Mouse (Mus musculus) liver, embryonic 12.5 days (tissue): ENCODE data around the gene Wasf2. TPM values are rescaled to one million over a fixed set of nuclear protein-coding genes. Genes with fewer than 3 reads are reported as not detected.

Source experiments
- ATAC-seq: fragments of 200-750 bp; cut with Nextera tagmentation; 2 replicates; pipeline ENCODE4 v1.8.0; 2017; ENCODE audit warnings: moderate number of reproducible peaks, mild to moderate bottlenecking, moderate library complexity
- H3K27ac ChIP-seq: fragments of 300-500 bp; sonication (generic); 2 replicates; pipeline ENCODE4 v1.5.1; 2016; ENCODE audit warnings: mild to moderate bottlenecking
- H3K27me3 ChIP-seq: fragments of 300-500 bp; sonication (generic); replicated peaks from 2 replicates; pipeline ENCODE4 v1.6.1; 2016; ENCODE audit warnings: mild to moderate bottlenecking, moderate library complexity
- H3K36me3 ChIP-seq: fragments of 300-500 bp; sonication (generic); 2 replicates; pipeline ENCODE4 v1.6.1; 2016; ENCODE audit warnings: mild to moderate bottlenecking, moderate library complexity
- H3K4me1 ChIP-seq: fragments of 300-500 bp; sonication (generic); 2 replicates; pipeline ENCODE4 v1.6.1; 2016
- H3K4me2 ChIP-seq: fragments of 300-500 bp; sonication (generic); 2 replicates; pipeline ENCODE4 v1.6.1; 2016; ENCODE audit warnings: mild to moderate bottlenecking, moderate library complexity
- H3K4me3 ChIP-seq: fragments of 300-500 bp; sonication (generic); 2 replicates; pipeline ENCODE4 v1.5.1; 2016; ENCODE audit warnings: mild to moderate bottlenecking, moderate library complexity
- H3K9ac ChIP-seq: fragments of 300-500 bp; sonication (generic); 2 replicates; pipeline ENCODE4 v1.6.1; 2016; ENCODE audit warnings: mild to moderate bottlenecking, moderate library complexity
- H3K9me3 ChIP-seq: fragments of 300-500 bp; sonication (generic); replicated peaks from 2 replicates; pipeline ENCODE4 v1.6.1; 2016; ENCODE audit warnings: mild to moderate bottlenecking, moderate library complexity
- WGBS: fragments of 180-500 bp; shearing (Covaris S2); methylation state at CpG from one replicate; pipeline ENCODE4 v1.1.7; 2016; ENCODE audit not compliant: insufficient replicate concordance; 5-methylcytosine and 5-hydroxymethylcytosine counted together
- polyA plus RNA-seq: library from polyadenylated mRNA; unstranded; fragments of >200 nt; fragmentation: Nextera tagmentation; extraction: Ambion mirVana; gene quantifications from 2 replicates; pipeline ENCODE4 v1.2.1, GENCODE M21; 2016

Wasf2 gene
- polyA plus RNA-seq, 1 experiment from 2014 or later: 35.9 TPM

GRCm38 (mm10) chr4:133116756-133117470 is 13.4 kb upstream of the Wasf2 start:
- no peaks in the 10 kb centered on the region for H3K36me3 ChIP-seq
- WGBS: 54% methylated on average over 3 of the region's 3 CpGs
- no peak overlapping the region for H3K4me3 ChIP-seq
- peaks cover 24% of the 10 kb centered on the region for H3K4me1 ChIP-seq
- no peak for ATAC-seq
- H3K27ac ChIP-seq: peak overlapping the region; percentile 80
- no peaks in the 10 kb centered on the region for H3K9me3 ChIP-seq
- H3K4me2 ChIP-seq: peak overlapping the region; percentile 27; the same call in 1 of the 2 replicates
- H3K9ac ChIP-seq: no peak overlapping the region
- no peaks in the 10 kb centered on the region; the same call in 1 of the 2 replicates for H3K27me3 ChIP-seq

DNA sequence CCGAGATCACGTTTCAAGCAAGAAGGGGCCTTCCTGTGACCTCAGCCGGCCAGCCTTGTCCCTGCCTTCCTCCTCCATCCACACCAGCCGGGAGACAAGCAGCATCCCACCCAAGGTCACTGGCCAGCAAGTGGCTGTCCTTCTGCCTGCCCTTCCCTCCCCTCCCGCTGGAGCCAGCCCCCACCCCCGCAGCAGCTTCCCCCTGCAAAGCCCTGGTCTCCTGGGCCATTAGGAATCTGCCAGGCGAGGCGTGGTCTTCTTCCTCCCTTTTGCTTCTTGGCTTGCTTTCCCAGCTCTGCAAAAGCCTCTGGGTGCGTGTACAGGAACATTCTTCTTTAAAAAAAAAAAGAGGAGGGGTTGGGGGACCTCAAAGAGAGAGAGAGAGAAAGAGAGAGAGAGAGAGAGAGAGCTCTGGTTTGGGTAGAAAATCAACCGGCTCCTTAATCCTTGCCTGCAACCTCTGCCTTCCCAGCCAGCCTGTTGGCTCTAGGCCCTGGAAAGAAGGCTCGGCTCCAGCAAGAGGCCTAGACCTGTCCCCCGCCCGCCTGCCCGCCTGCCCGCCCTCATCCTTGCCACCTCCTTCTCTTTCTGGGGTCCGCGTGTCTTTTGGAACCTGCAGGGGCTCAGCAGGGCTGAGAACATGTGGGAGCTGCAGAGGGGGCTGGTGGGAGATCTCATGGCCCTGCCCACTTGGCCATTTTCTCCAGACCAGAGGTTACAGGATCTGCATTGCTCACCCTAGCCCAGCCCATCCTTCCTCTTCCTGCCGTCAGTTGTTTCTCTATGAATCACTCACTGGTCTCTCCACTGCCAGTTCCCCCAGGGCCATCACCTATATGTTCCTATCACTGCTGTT is 12.5 kb upstream of the Wasf2 start:
- H3K9me3 ChIP-seq: no peaks in the 10 kb centered on the region
- H3K27me3 ChIP-seq: no peaks in the 10 kb centered on the region; the same call in 1 of the 2 replicates
- 33% methylated on average over 18 of the region's 18 CpGs for WGBS
- ATAC-seq: 0 out of 2 replicates have a peak, but pooled peaks have one; percentile 22
- H3K9ac ChIP-seq: peak overlapping the region; percentile 6; the same call in 1 of the 2 replicates
- H3K36me3 ChIP-seq: no peaks in the 10 kb centered on the region
- H3K4me2 ChIP-seq: peak overlapping the region; percentile 27
- peaks cover 31% of the 10 kb centered on the region for H3K4me1 ChIP-seq
- no peak overlapping the region for H3K4me3 ChIP-seq
- H3K27ac ChIP-seq: peak overlapping the region; percentile 80

DNA sequence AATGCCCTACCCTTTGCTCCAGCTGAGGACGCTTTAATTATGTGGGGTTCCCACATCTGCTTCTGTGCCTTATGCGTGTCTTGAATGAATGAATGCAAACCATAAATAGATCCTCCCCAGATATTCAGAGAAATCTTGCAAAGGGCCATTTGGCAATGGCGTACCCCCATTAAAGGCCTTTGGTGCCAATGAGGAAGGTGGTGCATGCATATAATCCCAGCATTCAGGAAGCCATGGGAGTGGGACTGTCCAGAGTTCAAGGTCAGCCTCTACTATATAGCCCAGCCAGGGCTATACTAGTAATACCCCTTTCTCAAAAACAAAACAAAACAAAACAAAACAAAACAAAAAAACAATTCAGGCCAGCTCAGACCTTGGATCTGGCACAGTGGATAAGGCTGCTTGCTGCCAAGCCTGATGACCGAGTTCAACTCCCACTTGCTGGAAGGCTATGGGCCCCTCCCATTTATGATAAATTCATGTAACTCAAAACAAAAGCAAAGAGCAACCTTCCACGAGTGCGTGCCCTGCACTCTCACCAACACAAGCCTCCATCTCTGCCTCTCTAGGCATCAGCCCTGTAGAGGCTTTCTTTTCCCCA is 11.4 kb upstream of the Wasf2 start:
- Histone ChIP-seq H3K36me3 (no peaks in the 10 kb centered on the region), H3K9ac (no peak overlapping the region), H3K4me2 (no peak overlapping the region), H3K4me1 (peaks cover 31% of the 10 kb centered on the region), H3K27ac (no peak overlapping the region), H3K27me3 (no peaks in the 10 kb centered on the region; the same call in 1 of the 2 replicates), H3K4me3 (no peak overlapping the region), H3K9me3 (no peaks in the 10 kb centered on the region)
- 66% methylated on average over 6 of the region's 6 CpGs for WGBS
- peak; percentile 42; the same call in 1 of the 2 replicates for ATAC-seq

DNA sequence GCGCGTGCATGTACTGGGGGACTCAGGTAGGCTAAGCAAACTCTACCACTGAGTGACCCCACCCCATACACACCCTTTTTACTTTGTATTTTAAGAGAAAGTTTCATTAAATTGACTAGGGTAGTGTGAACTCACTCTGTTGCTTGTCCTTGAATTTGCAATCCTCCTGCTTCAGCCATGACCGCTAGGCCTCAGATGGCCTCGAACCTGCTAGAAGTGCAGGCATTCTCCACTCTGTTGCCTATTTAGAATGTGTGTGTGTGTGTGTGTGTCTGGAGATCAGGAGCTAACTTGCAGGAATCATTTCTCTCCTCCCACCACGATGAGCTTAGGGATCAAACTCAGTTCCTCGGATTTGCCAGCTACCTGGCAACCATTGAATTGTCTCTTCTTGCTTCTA is 10.7 kb upstream of the Wasf2 start:
- Histone ChIP-seq H3K27ac (no peak overlapping the region), H3K4me2 (no peak overlapping the region), H3K4me3 (no peak overlapping the region), H3K4me1 (peaks cover 31% of the 10 kb centered on the region), H3K36me3 (no peaks in the 10 kb centered on the region), H3K9ac (no peak overlapping the region), H3K9me3 (0 out of 2 replicates have a peak, but pooled peaks cover 4% of the 10 kb centered on the region), H3K27me3 (no peaks in the 10 kb centered on the region; the same call in 1 of the 2 replicates)
- ATAC-seq: no peak
- WGBS: 85% methylated on average over 6 of the region's 6 CpGs

DNA sequence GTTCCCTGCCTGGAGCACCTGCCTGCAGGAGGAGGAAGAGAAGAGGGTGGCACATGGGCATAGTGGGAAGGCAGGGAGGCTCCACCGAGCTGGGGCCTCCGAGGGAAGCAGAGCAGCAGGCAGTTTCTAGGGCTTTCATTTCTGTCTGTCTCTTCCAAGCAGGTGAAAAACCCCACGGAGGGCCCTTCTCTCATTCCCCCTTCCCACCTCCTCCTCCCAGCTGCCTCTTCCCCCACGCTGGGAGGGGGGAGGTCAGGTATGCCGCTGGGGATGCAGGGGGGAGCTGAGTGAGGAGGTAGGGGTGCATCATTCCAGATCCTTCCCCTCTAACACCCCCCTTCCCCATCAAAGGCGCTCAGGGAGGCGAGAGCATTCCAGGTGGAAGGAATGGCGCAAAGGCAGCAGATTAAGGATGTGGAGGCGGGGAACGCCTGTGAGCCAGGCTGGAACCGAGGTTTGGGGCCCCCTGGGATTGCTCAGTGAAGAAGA is 9.4 kb upstream of the Wasf2 start:
- Histone ChIP-seq H3K36me3 (no peaks in the 10 kb centered on the region), H3K27ac (no peak overlapping the region), H3K9ac (no peak overlapping the region), H3K27me3 (no peaks in the 10 kb centered on the region; the same call in 1 of the 2 replicates), H3K9me3 (0 out of 2 replicates have a peak, but pooled peaks cover 4% of the 10 kb centered on the region), H3K4me1 (peaks cover 31% of the 10 kb centered on the region), H3K4me2 (no peak overlapping the region), H3K4me3 (no peak overlapping the region)
- 31% methylated on average over 11 of the region's 11 CpGs for WGBS
- no peak for ATAC-seq

GRCm38 (mm10) chr4:133121416-133121815 is 8.9 kb upstream of the Wasf2 start:
- no peak overlapping the region for H3K4me3 ChIP-seq
- WGBS: 50% methylated on average over 1 of the region's 1 CpGs
- no peak overlapping the region for H3K4me2 ChIP-seq
- no peak overlapping the region for H3K9ac ChIP-seq
- ATAC-seq: no peak
- no peaks in the 10 kb centered on the region for H3K36me3 ChIP-seq
- H3K9me3 ChIP-seq: 0 out of 2 replicates have a peak, but pooled peaks cover 4% of the 10 kb centered on the region
- H3K4me1 ChIP-seq: peaks cover 31% of the 10 kb centered on the region
- no peak overlapping the region for H3K27ac ChIP-seq
- H3K27me3 ChIP-seq: no peaks in the 10 kb centered on the region; the same call in 1 of the 2 replicates

DNA sequence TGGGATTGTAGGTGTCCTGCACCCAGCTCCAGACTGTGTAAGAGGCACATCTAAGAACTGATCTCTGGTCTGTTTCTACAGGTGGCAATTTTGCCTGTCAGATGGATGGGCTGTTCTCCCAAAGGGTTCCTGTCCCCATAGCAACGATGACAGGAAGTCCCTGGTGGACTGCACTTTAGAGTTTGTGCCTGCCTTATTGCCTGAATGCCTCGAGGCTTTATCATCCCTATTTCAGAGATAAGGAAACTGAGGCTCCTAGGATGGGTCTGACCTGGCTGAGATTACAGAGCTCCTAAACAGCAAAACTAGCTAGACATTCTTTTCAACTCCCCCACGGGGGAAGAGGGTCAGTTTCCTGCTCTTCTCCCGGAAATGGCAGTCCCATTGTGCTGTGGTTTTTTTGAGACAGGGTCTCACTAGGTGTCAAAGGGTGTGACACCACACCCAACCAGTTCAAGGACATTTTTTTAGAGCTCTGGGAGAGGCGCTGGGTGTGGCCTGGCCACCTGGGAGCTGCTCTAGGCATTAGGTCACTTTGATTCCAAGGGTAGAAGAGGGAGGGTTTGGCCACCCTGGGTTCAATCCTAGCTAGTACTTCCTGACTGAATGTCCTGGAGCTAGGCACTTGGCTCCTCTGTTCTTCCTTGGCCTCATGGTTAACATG is 8.2 kb upstream of the Wasf2 start:
- Histone ChIP-seq H3K27ac (no peak overlapping the region), H3K36me3 (no peaks in the 10 kb centered on the region), H3K4me1 (peaks cover 28% of the 10 kb centered on the region), H3K9ac (no peak overlapping the region), H3K4me2 (no peak overlapping the region), H3K9me3 (0 out of 2 replicates have a peak, but pooled peaks cover 4% of the 10 kb centered on the region), H3K27me3 (no peaks in the 10 kb centered on the region; the same call in 1 of the 2 replicates), H3K4me3 (no peak overlapping the region)
- WGBS: 6% methylated on average over 5 of the region's 5 CpGs
- ATAC-seq: no peak

DNA sequence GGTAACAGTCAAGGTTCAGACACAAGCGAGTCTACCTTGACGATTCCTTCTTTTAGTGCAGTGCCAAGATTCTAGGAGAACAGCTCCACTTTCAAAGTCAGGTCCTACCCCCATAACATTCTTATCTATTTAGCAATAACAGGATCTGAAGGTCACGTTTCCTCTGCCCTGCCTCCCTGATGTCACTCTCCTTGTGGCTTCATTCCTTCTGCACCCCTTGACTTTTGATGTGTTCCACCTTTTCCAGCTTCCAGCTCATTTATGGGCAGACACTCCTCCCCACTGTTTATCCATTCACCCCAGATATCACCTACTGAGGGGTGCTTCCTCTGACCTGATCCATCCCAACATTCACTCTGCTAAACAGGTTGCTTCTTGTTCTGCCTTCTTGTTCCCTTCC is 3.2 kb upstream of the Wasf2 start:
- H3K9me3 ChIP-seq: 0 out of 2 replicates have a peak, but pooled peaks cover 4% of the 10 kb centered on the region
- H3K4me3 ChIP-seq: no peak overlapping the region
- peaks cover 32% of the 10 kb centered on the region for H3K4me1 ChIP-seq
- no peak overlapping the region for H3K4me2 ChIP-seq
- 56% methylated on average over 3 of the region's 3 CpGs for WGBS
- H3K36me3 ChIP-seq: no peaks in the 10 kb centered on the region
- no peaks in the 10 kb centered on the region for H3K27me3 ChIP-seq
- no peak for ATAC-seq
- H3K27ac ChIP-seq: no peak overlapping the region
- H3K9ac ChIP-seq: no peak overlapping the region

GRCm38 (mm10) chr4:133127894-133128293 is 2.4 kb upstream of the Wasf2 start:
- peaks cover 34% of the 10 kb centered on the region for H3K4me1 ChIP-seq
- H3K36me3 ChIP-seq: no peaks in the 10 kb centered on the region
- no peak overlapping the region for H3K4me2 ChIP-seq
- no peak overlapping the region for H3K9ac ChIP-seq
- no peak for ATAC-seq
- H3K9me3 ChIP-seq: 0 out of 2 replicates have a peak, but pooled peaks cover 4% of the 10 kb centered on the region
- no peak overlapping the region for H3K4me3 ChIP-seq
- H3K27ac ChIP-seq: no peak overlapping the region
- WGBS: 79% methylated on average over 4 of the region's 4 CpGs
- H3K27me3 ChIP-seq: no peaks in the 10 kb centered on the region

- 62% methylated on average over 11 of the region's 11 CpGs for WGBS
- Histone ChIP-seq H3K4me2 (peak overlapping the region; percentile 78), H3K36me3 (peaks cover 8% of the 10 kb centered on the region), H3K4me3 (peak overlapping the region; percentile 95), H3K9ac (peak overlapping the region; percentile 73), H3K27ac (peak overlapping the region; percentile 79), H3K4me1 (peaks cover 37% of the 10 kb centered on the region), H3K27me3 (no peaks in the 10 kb centered on the region), H3K9me3 (0 out of 2 replicates have a peak, but pooled peaks cover 1% of the 10 kb centered on the region)
- no peak for ATAC-seq
Measured at GRCm38 (mm10) chr4:133129391-133129790, 914 bp upstream of the Wasf2 start.
